In genomic region chr11:55428186-55429012, GRCm38 (mm10) we compare ENCODE assay signal across 9 mouse cellular contexts. TPM values are rescaled to one million over a fixed set of nuclear protein-coding genes. Genes with fewer than 3 reads are reported as not detected.
DNase-seq lines count a peak whose midpoint lies in the region; ATAC-seq lines count a peak whose summit lies in the region.
"Had no signal": no experiment of that assay in that cellular context is flagged by ENCODE, and none has a peak within 500 bp of the region (broad histone marks: within the 10 kb centered on the region; RNA-seq: fewer than 3 reads in every experiment).

No protein-coding gene starts in this region.

- peak overlapping the region; percentile 37 for H3K4me2 ChIP-seq in intestine, embryonic 15.5 days (replicated peaks)
- no peak overlapping the region for H3K4me2 ChIP-seq in liver, embryonic 16.5 days (ENCODE audit: low read depth, low read length)

- peak overlapping the region; percentile 3; the same call in 1 of the 2 replicates for H3K9ac ChIP-seq in intestine, embryonic 15.5 days
- H3K9ac ChIP-seq in liver, embryonic 16.5 days (ENCODE audit: low read depth, low read length), result no peak overlapping the region

- H3K4me3 ChIP-seq in intestine, embryonic 15.5 days (replicated peaks), result no peak overlapping the region
- H3K4me3 ChIP-seq in liver, embryonic 16.5 days (ENCODE audit: low read depth, low read length), result no peak overlapping the region

- H3K27ac ChIP-seq in intestine, embryonic 15.5 days, result peak overlapping the region; percentile 92
- H3K27ac ChIP-seq in liver, embryonic 16.5 days (ENCODE audit: low read length), result peak overlapping the region; percentile 71

- no peaks in the 10 kb centered on the region for H3K9me3 ChIP-seq in intestine, embryonic 15.5 days
- no peaks in the 10 kb centered on the region for H3K9me3 ChIP-seq in liver, embryonic 16.5 days (replicated peaks; ENCODE audit: control insufficient read depth, low read length)

- H3K4me1 ChIP-seq in intestine, embryonic 15.5 days (replicated peaks), result peaks cover 36% of the 10 kb centered on the region
- no peaks in the 10 kb centered on the region for H3K4me1 ChIP-seq in liver, embryonic 16.5 days (ENCODE audit: control insufficient read depth, low read depth, low read length)

- ATAC-seq in intestine, embryonic 15.5 days, result peak; percentile 88
- ATAC-seq in liver, embryonic 16.5 days (ENCODE audit: low read depth), result peak; percentile 71

- 19% methylated on average over 16 of the region's 16 CpGs for WGBS in intestine, embryonic 15.5 days
- WGBS in liver, embryonic 16.5 days (ENCODE audit: insufficient replicate concordance), result 45% methylated on average over 16 of the region's 16 CpGs

- DNase-seq in adipocyte (ENCODE audit: low spot score), result peak; percentile 96
- peak; percentile 57 to 63 for DNase-seq in cerebellum, postnatal 36 days
- peak; percentile 93 for DNase-seq in gastrocnemius, postnatal 25 days
- peak; percentile 63 for DNase-seq in ovary, postnatal 10 days (ENCODE audit: low spot score)
- DNase-seq in B cell, adult 2 months, result no peak
- no peak for DNase-seq in c-Kit-positive CD71-positive TER-119-positive erythroid progenitor cells, embryonic 14.5 days (ENCODE audit: low spot score)

- no peaks in the 10 kb centered on the region for H3K27me3 ChIP-seq in intestine, embryonic 15.5 days (replicated peaks)
- no peaks in the 10 kb centered on the region for H3K27me3 ChIP-seq in liver, embryonic 16.5 days (ENCODE audit: control insufficient read depth, insufficient read depth, low read depth, low read length)

- H3K36me3 ChIP-seq in intestine, embryonic 15.5 days, result no peaks in the 10 kb centered on the region
- H3K36me3 ChIP-seq in liver, embryonic 16.5 days (ENCODE audit: control insufficient read depth, insufficient read depth), result no peaks in the 10 kb centered on the region

RNA-seq across cellular contexts. Expression of gene Sparc, which starts 5.4 kb away (rescaled TPM):
- total RNA-seq in gastrocnemius, postnatal 25 days (2021), result 1,000 to 10,000 TPM in 1 of 2 experiments, 100 to 1,000 TPM in 1; 811 to 1,001 TPM
- 1,532 and 1,545 TPM in 2 replicates for polyA plus RNA-seq in intestine, embryonic 15.5 days (2015; fragmentation: Nextera tagmentation; extraction: Ambion mirVana)
- polyA plus RNA-seq in liver, embryonic 16.5 days (2015; fragmentation: Nextera tagmentation; extraction: Ambion mirVana), result 148 and 175 TPM in 2 replicates
- total RNA-seq: common myeloid progenitor, adult 5-6 weeks had no signal

RNA-seq across cellular contexts. Expression of gene Atox1, which starts 32.6 kb away (rescaled TPM):
- 10 to 100 TPM; 51.8 to 60.6 TPM for total RNA-seq in gastrocnemius, postnatal 25 days (2021)
- 370 and 402 TPM in 2 replicates for polyA plus RNA-seq in intestine, embryonic 15.5 days (2015; fragmentation: Nextera tagmentation; extraction: Ambion mirVana)
- polyA plus RNA-seq in liver, embryonic 16.5 days (2015; fragmentation: Nextera tagmentation; extraction: Ambion mirVana), result 195 and 207 TPM in 2 replicates

RNA-seq across cellular contexts. Expression of gene G3bp1, which starts 41.1 kb away (rescaled TPM):
- 10 to 100 TPM; 50.0 to 50.4 TPM for total RNA-seq in gastrocnemius, postnatal 25 days (2021)
- polyA plus RNA-seq in intestine, embryonic 15.5 days (2015; fragmentation: Nextera tagmentation; extraction: Ambion mirVana), result 163 and 179 TPM in 2 replicates
- polyA plus RNA-seq in liver, embryonic 16.5 days (2015; fragmentation: Nextera tagmentation; extraction: Ambion mirVana), result 51.7 and 55.2 TPM in 2 replicates

Comparison
In these comparisons a context has a peak if more than half of its experiments do, and no peak if none do; other contexts are left out.
1. DNase-seq: peak in adipocyte (single experiment), cerebellum, postnatal 36 days (2 of 2), gastrocnemius, postnatal 25 days (single experiment) and ovary, postnatal 10 days (single experiment); none in B cell, adult 2 months (0 of 2) and c-Kit-positive CD71-positive TER-119-positive erythroid progenitor cells, embryonic 14.5 days (single experiment).